Comparison of ENCODE assay signal across 7 mouse cellular contexts in the genomic region with DNA sequence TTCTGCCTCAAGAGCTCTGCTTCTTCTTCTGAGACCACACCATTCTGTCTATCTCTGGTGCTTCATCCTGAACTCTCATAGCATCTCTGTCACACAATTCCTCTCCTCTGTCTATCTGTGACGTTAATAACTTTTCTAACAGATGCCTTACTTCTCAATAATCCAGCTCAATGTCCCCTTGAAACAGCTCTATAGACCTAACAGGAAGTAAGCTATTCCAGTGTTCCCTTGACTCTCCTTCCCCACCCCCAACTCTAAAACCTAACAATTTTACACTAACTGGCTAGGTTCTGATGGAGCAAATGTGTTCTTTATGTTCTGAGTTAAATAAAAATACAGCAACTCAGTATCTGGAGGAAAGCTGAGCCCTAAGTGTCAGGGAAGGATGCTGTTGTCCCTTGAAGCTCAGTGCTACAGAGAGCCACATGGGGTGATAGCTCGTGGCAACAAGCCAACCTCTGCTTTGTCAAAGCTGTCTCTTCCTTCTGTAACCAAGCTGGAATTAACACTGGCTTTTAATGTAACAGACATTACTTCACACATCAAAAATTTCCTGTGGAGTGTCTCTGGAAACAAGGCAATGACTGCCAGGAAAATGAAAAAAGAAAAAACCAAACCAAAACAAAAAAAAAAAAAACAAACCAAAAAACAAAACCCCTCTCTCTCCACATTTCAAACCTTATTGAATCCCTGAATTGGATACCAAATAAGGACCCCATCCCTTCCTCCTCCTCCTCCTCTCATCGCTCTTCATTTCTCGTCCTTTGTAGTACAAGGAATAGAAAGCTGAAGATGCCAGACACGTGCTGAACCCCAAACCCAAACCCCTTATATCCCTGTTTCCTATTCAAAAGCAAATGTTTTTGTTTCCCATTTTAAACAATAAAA.
DNase-seq lines count a peak whose midpoint lies in the region; ATAC-seq and TF ChIP-seq lines count a peak whose summit lies in the region.

No protein-coding gene starts in this region.

- H3K27ac ChIP-seq in heart, embryonic 14.5 days (replicated peaks in 1 of 2; ENCODE audit: control insufficient read depth in 1 of 2, insufficient read depth in 1 of 2, low read depth in 2 of 2, low read length in 2 of 2), result peak overlapping the region; percentile 75 to 77
- H3K27ac ChIP-seq in limb, embryonic 14.5 days (replicated peaks; ENCODE audit: low read depth, low read length), result 0 out of 2 replicates have a peak overlapping the region, but pooled peaks have one; percentile 33

- H3K4me1 ChIP-seq in heart, embryonic 14.5 days (ENCODE audit: control insufficient read depth in 2 of 2, insufficient read depth in 2 of 2, low read length in 2 of 2), result peaks cover 2 to 14% of the 10 kb centered on the region in 2 experiments; a peak in 3 of 4 replicates
- H3K4me1 ChIP-seq in limb, embryonic 14.5 days (ENCODE audit: control insufficient read depth, insufficient read depth, low read length), result peaks cover 5% of the 10 kb centered on the region; the same call in 1 of the 2 replicates

- H3K9me3 ChIP-seq in heart, embryonic 14.5 days (ENCODE audit: control insufficient read depth, low read length), result no peaks in the 10 kb centered on the region
- no peaks in the 10 kb centered on the region for H3K9me3 ChIP-seq in limb, embryonic 14.5 days (ENCODE audit: control insufficient read depth, low read length)

- no peaks in the 10 kb centered on the region for H3K27me3 ChIP-seq in heart, embryonic 14.5 days (ENCODE audit: control insufficient read depth, insufficient read depth, low read length)
- H3K27me3 ChIP-seq in limb, embryonic 14.5 days (ENCODE audit: control insufficient read depth, insufficient read depth, low read length), result no peaks in the 10 kb centered on the region

- WGBS in heart, embryonic 14.5 days, result 46% methylated on average over 5 of the region's 5 CpGs
- WGBS in limb, embryonic 14.5 days, result 68% methylated on average over 5 of the region's 5 CpGs

- no peak for TF ChIP-seq POLR2A in limb, embryonic 14.5 days (IDR thresholded peaks at IDR 0.05; ENCODE audit: borderline replicate concordance, extremely low read depth, insufficient read depth, insufficient read length)

- DNase-seq in left cerebral cortex, postnatal 14 days (ENCODE audit: low spot score in 2 of 2), result peak; percentile 44 to 57
- DNase-seq in left cerebral cortex, adult 11 months (ENCODE audit: low spot score), result no peak
- DNase-seq in fibroblast of lung, adult 2 months (ENCODE audit: low read depth), result peak; percentile 13
- peak; percentile 44 for DNase-seq in limb, embryonic 14.5 days (ENCODE audit: low spot score)
- DNase-seq in thymus, postnatal 25 days, result no peak

- no peak overlapping the region for H3K9ac ChIP-seq in heart, embryonic 14.5 days (ENCODE audit: low read length)
- H3K9ac ChIP-seq in limb, embryonic 14.5 days (ENCODE audit: low read depth, low read length, severe bottlenecking), result no peak overlapping the region

- H3K36me3 ChIP-seq in heart, embryonic 14.5 days (ENCODE audit: control insufficient read depth, insufficient read depth, low read length), result peaks cover 90% of the 10 kb centered on the region
- 0 out of 2 replicates have a peak, but pooled peaks cover 3% of the 10 kb centered on the region for H3K36me3 ChIP-seq in limb, embryonic 14.5 days (ENCODE audit: control insufficient read depth, insufficient read depth, low read length)

- ATAC-seq in heart, embryonic 14.5 days (ENCODE audit: insufficient number of reproducible peaks, insufficient read depth, low FRiP score, low read depth), result peak; percentile 73; the same call in 1 of the 2 replicates
- peak; percentile 23; the same call in 1 of the 2 replicates for ATAC-seq in limb, embryonic 14.5 days (ENCODE audit: low FRiP score, low read depth)
- no peak for ATAC-seq in erythroblast, adult 5-6 weeks (replicated peaks; ENCODE audit: low FRiP score, poor library complexity, severe bottlenecking)

- intact Hi-C loops in left cerebral cortex, postnatal 14 days (cut with DNase I), result no loop called here

- no peak overlapping the region for H3K4me3 ChIP-seq in heart, embryonic 14.5 days (ENCODE audit: control insufficient read depth in 1 of 2, insufficient read depth in 1 of 2, low read depth in 1 of 2, low read length in 2 of 2)
- no peak overlapping the region for H3K4me3 ChIP-seq in limb, embryonic 14.5 days (replicated peaks; ENCODE audit: low read length)

- 0 out of 2 replicates have a peak overlapping the region, but pooled peaks have one; percentile 22 for H3K4me2 ChIP-seq in heart, embryonic 14.5 days (ENCODE audit: low read length)
- H3K4me2 ChIP-seq in limb, embryonic 14.5 days (replicated peaks; ENCODE audit: low read depth, low read length, severe bottlenecking), result no peak overlapping the region

Comparison
In these comparisons a context has a peak if more than half of its experiments do, and no peak if none do; other contexts are left out.
1. DNase-seq: peak in left cerebral cortex, postnatal 14 days (2 of 2), fibroblast of lung, adult 2 months (single experiment) and limb, embryonic 14.5 days (single experiment); none in left cerebral cortex, adult 11 months (single experiment) and thymus, postnatal 25 days (single experiment).